Mouse (Mus musculus) neural tube, embryonic 11.5 days (tissue): ENCODE results near the gene Smim24. TPM values are rescaled to one million over a fixed set of nuclear protein-coding genes. Genes with fewer than 3 reads are reported as not detected.

Source experiments
- ATAC-seq: fragments of 200-750 bp; cut with Nextera tagmentation; 2 replicates; pipeline ENCODE4 v1.8.0; 2017; ENCODE audit warnings: moderate number of reproducible peaks, mild to moderate bottlenecking, moderate TSS enrichment, moderate library complexity; ENCODE audit not compliant: insufficient read depth, low FRiP score, low TSS enrichment
- DNase-seq: peaks from one replicate; pipeline ENCODE4 v3.0.0-alpha.2; 2015; ENCODE audit warnings: low spot score
- H3K27ac ChIP-seq: fragments of 300-500 bp; sonication (generic); 2 replicates; pipeline ENCODE4 v1.5.1; 2014; ENCODE audit warnings: low read depth, mild to moderate bottlenecking, low read length
- H3K27me3 ChIP-seq: fragments of 300-500 bp; sonication (generic); 2 replicates; pipeline ENCODE4 v1.6.1; 2014; ENCODE audit warnings: mild to moderate bottlenecking, low read length, mixed read lengths; ENCODE audit not compliant: control insufficient read depth, insufficient read depth
- H3K36me3 ChIP-seq: fragments of 300-500 bp; sonication (generic); 2 replicates; pipeline ENCODE4 v1.6.1; 2014; ENCODE audit warnings: mild to moderate bottlenecking, low read length, moderate library complexity, mixed read lengths; ENCODE audit not compliant: control insufficient read depth, insufficient read depth
- H3K4me1 ChIP-seq: fragments of 300-500 bp; sonication (generic); 2 replicates; pipeline ENCODE4 v1.6.1; 2014; ENCODE audit warnings: low read length, mixed read lengths; ENCODE audit not compliant: control insufficient read depth, insufficient read depth
- H3K4me2 ChIP-seq: fragments of 300-500 bp; sonication (generic); 2 replicates; pipeline ENCODE4 v1.6.1; 2014; ENCODE audit warnings: low read depth, mild to moderate bottlenecking, moderate library complexity
- H3K4me3 ChIP-seq: fragments of 300-500 bp; sonication (generic); 2 replicates; pipeline ENCODE4 v1.5.1; 2014; ENCODE audit warnings: low read depth, low read length
- H3K9ac ChIP-seq: fragments of 300-500 bp; sonication (generic); 2 replicates; pipeline ENCODE4 v1.6.1; 2014; ENCODE audit warnings: mild to moderate bottlenecking, low read length
- H3K9me3 ChIP-seq: fragments of 300-500 bp; sonication (generic); 2 replicates; pipeline ENCODE4 v1.6.1; 2016; ENCODE audit warnings: low read length; ENCODE audit not compliant: control insufficient read depth
- WGBS: fragments of 180-500 bp; shearing (Covaris S2); extraction: QIAGEN DNeasy Blood & Tissue Kit; methylation state at CpG from one replicate; pipeline ENCODE4 v1.1.7; 2014; 5-methylcytosine and 5-hydroxymethylcytosine counted together
- polyA plus RNA-seq: library from polyadenylated mRNA; unstranded; fragments of >200 nt; fragmentation: Nextera tagmentation; extraction: Ambion mirVana; gene quantifications from 2 replicates; pipeline ENCODE4 v1.2.1, GENCODE M21; 2014

Smim24 gene
- polyA plus RNA-seq, 1 experiment from 2014 or later = 1.9 TPM

GRCm38 (mm10) chr10:81424246-81425051, 31.6 kb downstream of the Smim24 start:
- Histone ChIP-seq H3K36me3 (no peaks in the 10 kb centered on the region), H3K4me1 (peaks cover 11% of the 10 kb centered on the region), H3K27ac (no peak overlapping the region), H3K4me2 (no peak overlapping the region), H3K9me3 (no peaks in the 10 kb centered on the region), H3K9ac (0 out of 2 replicates have a peak overlapping the region, but pooled peaks have one; percentile 15), H3K27me3 (peaks cover 60% of the 10 kb centered on the region), H3K4me3 (no peak overlapping the region)
- ATAC-seq (no peak), DNase-seq (peak; percentile 9)
- 4% methylated on average over 25 of the region's 25 CpGs for WGBS

GRCm38 (mm10) chr10:81425236-81425850, 32.5 kb downstream of the Smim24 start:
- DNase-seq (peak; percentile 12), ATAC-seq (no peak)
- Histone ChIP-seq H3K27ac (no peak overlapping the region), H3K4me2 (no peak overlapping the region), H3K9me3 (no peaks in the 10 kb centered on the region), H3K4me3 (no peak overlapping the region), H3K4me1 (peaks cover 14% of the 10 kb centered on the region), H3K36me3 (no peaks in the 10 kb centered on the region), H3K9ac (no peak overlapping the region), H3K27me3 (peaks cover 60% of the 10 kb centered on the region)
- 20% methylated on average over 9 of the region's 10 CpGs for WGBS

GRCm38 (mm10) chr10:81426081-81426671, 33.3 kb downstream of the Smim24 start:
- peak overlapping the region; percentile 44; the same call in 1 of the 2 replicates for H3K9ac ChIP-seq

GRCm38 (mm10) chr10:81426897-81427296, 34.0 kb downstream of the Smim24 start:
- H3K4me1 ChIP-seq = peaks cover 14% of the 10 kb centered on the region

More at GRCm38 (mm10) chr10:81426081-81426671, 33.3 kb downstream of the Smim24 start:
- Histone ChIP-seq H3K27me3 (peaks cover 60% of the 10 kb centered on the region), H3K36me3 (no peaks in the 10 kb centered on the region), H3K27ac (no peak overlapping the region), H3K4me1 (peaks cover 14% of the 10 kb centered on the region), H3K4me2 (peak overlapping the region; percentile 44), H3K9me3 (no peaks in the 10 kb centered on the region), H3K4me3 (peak overlapping the region; percentile 31)
- ATAC-seq (no peak), DNase-seq (peak; percentile 12)
- WGBS = 3% methylated on average over 15 of the region's 33 CpGs

DNA sequence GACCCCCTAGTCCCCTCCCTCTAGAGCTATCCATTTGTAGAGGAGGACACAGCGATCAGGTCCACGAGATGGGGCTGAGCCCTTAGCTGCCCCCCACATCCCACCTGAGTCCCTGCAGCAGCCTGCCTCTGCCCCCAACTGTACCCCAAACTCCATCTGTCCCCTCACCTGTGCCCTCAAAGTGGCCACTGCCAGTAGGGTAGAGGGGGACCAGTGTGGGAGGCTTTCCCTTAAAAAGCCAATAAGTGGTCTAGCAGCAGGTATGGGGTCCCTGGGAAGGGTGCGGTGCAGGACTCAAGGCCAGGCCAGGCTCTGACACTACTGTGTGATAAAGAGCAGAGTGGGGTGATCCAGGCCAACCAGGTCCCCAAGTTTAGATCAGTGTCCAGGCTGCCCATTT, 34.5 kb downstream of the Smim24 start:
- ATAC-seq (no peak), DNase-seq (peak; percentile 9)
- Histone ChIP-seq H3K4me1 (peaks cover 14% of the 10 kb centered on the region), H3K9me3 (no peaks in the 10 kb centered on the region), H3K4me3 (peak overlapping the region; percentile 31), H3K36me3 (no peaks in the 10 kb centered on the region), H3K4me2 (no peak overlapping the region; the same call in 1 of the 2 replicates), H3K9ac (no peak overlapping the region), H3K27me3 (peaks cover 62% of the 10 kb centered on the region), H3K27ac (no peak overlapping the region)
- 40% methylated on average over 3 of the region's 3 CpGs for WGBS

More at GRCm38 (mm10) chr10:81426897-81427296, 34.0 kb downstream of the Smim24 start:
- H3K9ac ChIP-seq = peak overlapping the region; percentile 44
- peak overlapping the region; percentile 31 for H3K4me3 ChIP-seq
- peaks cover 63% of the 10 kb centered on the region for H3K27me3 ChIP-seq
- under 1% methylated on average over 35 of the region's 38 CpGs for WGBS
- H3K4me2 ChIP-seq = peak overlapping the region; percentile 44
- no peak overlapping the region for H3K27ac ChIP-seq
- DNase-seq (peak; percentile 7), ATAC-seq (no peak)
- H3K36me3 ChIP-seq = no peaks in the 10 kb centered on the region
- no peaks in the 10 kb centered on the region for H3K9me3 ChIP-seq

GRCm38 (mm10) chr10:81427804-81428506, 35.1 kb downstream of the Smim24 start:
- Histone ChIP-seq H3K4me3 (no peak overlapping the region), H3K36me3 (no peaks in the 10 kb centered on the region), H3K27me3 (peaks cover 62% of the 10 kb centered on the region), H3K9me3 (no peaks in the 10 kb centered on the region), H3K4me2 (no peak overlapping the region), H3K9ac (no peak overlapping the region), H3K4me1 (peaks cover 14% of the 10 kb centered on the region), H3K27ac (no peak overlapping the region)
- DNase-seq (no peak), ATAC-seq (no peak)
- WGBS = 70% methylated on average over 8 of the region's 8 CpGs

GRCm38 (mm10) chr10:81428507-81428870, 35.6 kb downstream of the Smim24 start:
- 90% methylated on average over 7 of the region's 7 CpGs for WGBS
- H3K4me3 ChIP-seq = no peak overlapping the region
- peaks cover 17% of the 10 kb centered on the region for H3K4me1 ChIP-seq
- peak; percentile 6 for DNase-seq
- no peak overlapping the region for H3K4me2 ChIP-seq
- H3K27me3 ChIP-seq = peaks cover 62% of the 10 kb centered on the region
- no peak for ATAC-seq
- no peaks in the 10 kb centered on the region for H3K9me3 ChIP-seq
- H3K9ac ChIP-seq = no peak overlapping the region
- no peak overlapping the region for H3K27ac ChIP-seq
- H3K36me3 ChIP-seq = no peaks in the 10 kb centered on the region

DNA sequence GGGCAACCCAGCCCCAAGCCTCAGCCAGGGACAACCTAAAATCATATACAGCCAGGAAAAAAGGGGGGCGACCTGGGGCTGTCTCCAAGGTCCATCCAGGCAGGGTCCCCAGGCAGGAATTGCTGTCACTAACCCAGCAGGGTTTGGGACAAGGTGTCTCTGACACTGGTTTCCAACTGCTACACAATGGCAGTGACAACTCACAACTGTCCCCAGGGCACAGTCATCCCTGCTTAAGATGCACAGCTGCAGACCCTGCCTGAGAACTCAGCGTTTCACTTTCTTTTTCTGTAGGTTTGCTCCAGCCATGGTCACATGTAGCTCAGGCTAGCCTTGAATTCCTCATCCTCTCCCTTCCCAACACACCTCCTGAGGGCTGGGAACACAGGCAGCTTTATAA, 36.2 kb downstream of the Smim24 start:
- Histone ChIP-seq H3K36me3 (no peaks in the 10 kb centered on the region), H3K4me3 (peak overlapping the region; percentile 86; the same call in 1 of the 2 replicates), H3K27ac (no peak overlapping the region), H3K9ac (no peak overlapping the region), H3K9me3 (no peaks in the 10 kb centered on the region), H3K4me1 (peaks cover 17% of the 10 kb centered on the region), H3K4me2 (no peak overlapping the region), H3K27me3 (peaks cover 58% of the 10 kb centered on the region)
- WGBS = 15% methylated on average over 2 of the region's 2 CpGs
- DNase-seq (peak; percentile 7), ATAC-seq (no peak)
